Mouse (Mus musculus) hindbrain, embryonic 15.5 days (tissue): ENCODE measurements around the gene Scfd2. TPM values are rescaled to one million over a fixed set of nuclear protein-coding genes. Genes with fewer than 3 reads are reported as not detected.

Experiments
- ATAC-seq: fragments of 200-750 bp; cut with Nextera tagmentation; 2 replicates; pipeline ENCODE4 v1.8.0; 2017; ENCODE audit warnings: low read depth, moderate number of reproducible peaks, moderate TSS enrichment; ENCODE audit not compliant: low FRiP score
- H3K27ac ChIP-seq: fragments of 300-500 bp; sonication (generic); replicated peaks from 2 replicates; pipeline ENCODE4 v1.5.1; 2015; ENCODE audit warnings: mild to moderate bottlenecking, inconsistent platforms
- H3K27me3 ChIP-seq: fragments of 300-500 bp; sonication (generic); 2 replicates; pipeline ENCODE4 v1.6.1; 2015; ENCODE audit warnings: control low read depth, inconsistent platforms
- H3K36me3 ChIP-seq: fragments of 300-500 bp; sonication (generic); 2 replicates; pipeline ENCODE4 v1.6.1; 2015; ENCODE audit warnings: control low read depth, inconsistent platforms
- H3K4me1 ChIP-seq: fragments of 300-500 bp; sonication (generic); replicated peaks from 2 replicates; pipeline ENCODE4 v1.6.1; 2015; ENCODE audit warnings: control low read depth, inconsistent platforms
- H3K4me2 ChIP-seq: fragments of 300-500 bp; sonication (generic); 2 replicates; pipeline ENCODE4 v1.6.1; 2015; ENCODE audit warnings: moderate library complexity, mild to moderate bottlenecking, inconsistent platforms
- H3K4me3 ChIP-seq: fragments of 300-500 bp; sonication (generic); 2 replicates; pipeline ENCODE4 v1.5.1; 2015; ENCODE audit warnings: mild to moderate bottlenecking, inconsistent platforms
- H3K9ac ChIP-seq: fragments of 300-500 bp; sonication (generic); 2 replicates; pipeline ENCODE4 v1.6.1; 2015; ENCODE audit warnings: inconsistent platforms
- H3K9me3 ChIP-seq: fragments of 300-500 bp; sonication (generic); 2 replicates; pipeline ENCODE4 v1.6.1; 2016; ENCODE audit warnings: control low read depth, inconsistent platforms
- WGBS: fragments of 180-500 bp; shearing (Covaris S2); methylation state at CpG from one replicate; pipeline ENCODE4 v1.1.7; 2015; 5-methylcytosine and 5-hydroxymethylcytosine counted together
- polyA plus RNA-seq: library from polyadenylated mRNA; unstranded; fragments of >200 nt; fragmentation: Nextera tagmentation; extraction: Ambion mirVana; gene quantifications from 2 replicates; pipeline ENCODE4 v1.2.1, GENCODE M21; 2015

Gene Scfd2
- polyA plus RNA-seq, 1 experiment from 2014 or later, result 20.7 TPM

GRCm38 (mm10) chr5:74242654-74243053, 288.9 kb downstream of the Scfd2 start:
- 61% methylated on average over 3 of the region's 3 CpGs for WGBS
- Histone ChIP-seq H3K36me3 (no peaks in the 10 kb centered on the region), H3K4me1 (no peaks in the 10 kb centered on the region), H3K27me3 (no peaks in the 10 kb centered on the region), H3K27ac (no peak overlapping the region), H3K4me3 (no peak overlapping the region), H3K9me3 (no peaks in the 10 kb centered on the region), H3K4me2 (no peak overlapping the region), H3K9ac (no peak overlapping the region)
- ATAC-seq, result no peak

DNA sequence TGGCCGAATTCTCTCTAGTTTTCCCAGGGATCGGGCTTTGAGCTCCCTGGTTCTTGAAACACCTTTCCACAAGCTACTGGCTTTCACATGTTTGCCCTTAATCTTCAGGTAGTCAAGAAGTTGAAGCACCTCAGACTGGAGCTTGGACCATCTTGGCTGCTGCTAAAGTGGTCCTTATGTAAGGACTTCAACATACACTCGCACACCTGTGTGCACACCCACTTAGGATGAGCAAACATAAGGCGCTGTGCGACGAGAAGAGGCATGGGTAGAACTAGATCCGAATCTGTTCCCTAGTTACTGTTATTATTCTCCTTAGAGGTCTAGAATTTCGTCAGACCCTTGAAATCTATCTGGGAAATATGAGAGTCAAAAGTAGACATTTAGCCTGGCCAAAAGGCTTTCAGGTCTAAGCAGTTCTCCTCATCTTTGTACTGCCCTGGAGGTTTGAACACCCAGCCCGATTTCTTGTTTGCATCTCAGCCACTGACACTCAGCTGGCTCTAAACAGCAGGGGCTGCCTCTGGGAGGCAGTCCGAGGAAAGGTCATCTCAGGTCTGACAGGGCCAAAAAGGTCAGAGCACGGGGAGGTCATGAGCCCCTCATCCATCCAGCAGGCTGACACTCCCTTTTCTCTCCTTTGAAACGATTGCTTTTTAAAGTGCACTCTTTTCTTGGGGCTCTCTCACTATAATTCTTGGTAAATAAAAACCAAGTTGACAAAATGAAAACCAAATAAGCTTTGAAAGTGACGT, 290.5 kb downstream of the Scfd2 start:
- H3K36me3 ChIP-seq, result no peaks in the 10 kb centered on the region
- no peaks in the 10 kb centered on the region for H3K4me1 ChIP-seq
- no peaks in the 10 kb centered on the region for H3K9me3 ChIP-seq
- H3K4me2 ChIP-seq, result no peak overlapping the region
- 59% methylated on average over 13 of the region's 13 CpGs for WGBS
- no peak overlapping the region for H3K9ac ChIP-seq
- ATAC-seq, result no peak
- H3K27ac ChIP-seq, result no peak overlapping the region
- no peaks in the 10 kb centered on the region for H3K27me3 ChIP-seq
- no peak overlapping the region for H3K4me3 ChIP-seq

DNA sequence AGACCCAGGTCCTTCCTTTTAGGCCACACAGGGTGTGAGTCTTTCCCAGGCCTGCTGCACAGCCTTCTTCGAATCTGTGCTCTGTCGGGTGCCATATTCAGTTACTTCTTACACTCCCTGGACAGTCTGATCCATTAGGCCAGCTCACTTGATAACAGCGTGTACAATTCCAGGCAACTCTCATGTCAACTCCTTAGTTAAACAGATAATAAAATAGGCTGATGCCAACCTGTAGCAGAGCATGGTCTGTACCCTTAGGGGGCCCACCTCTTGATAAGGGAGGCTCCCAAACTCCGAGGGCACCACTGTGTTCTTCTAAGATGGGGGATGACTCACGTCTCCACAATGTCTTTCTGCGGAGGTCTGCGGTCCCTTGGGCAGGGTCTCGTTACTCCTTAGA, 291.3 kb downstream of the Scfd2 start:
- H3K27ac ChIP-seq, result no peak overlapping the region
- no peak overlapping the region for H3K9ac ChIP-seq
- H3K27me3 ChIP-seq, result no peaks in the 10 kb centered on the region
- H3K4me3 ChIP-seq, result no peak overlapping the region
- H3K4me2 ChIP-seq, result no peak overlapping the region
- no peaks in the 10 kb centered on the region for H3K36me3 ChIP-seq
- no peaks in the 10 kb centered on the region for H3K4me1 ChIP-seq
- ATAC-seq, result no peak
- H3K9me3 ChIP-seq, result no peaks in the 10 kb centered on the region
- 83% methylated on average over 8 of the region's 8 CpGs for WGBS

GRCm38 (mm10) chr5:74239369-74239768, 292.2 kb downstream of the Scfd2 start:
- 84% methylated on average over 1 of the region's 1 CpGs for WGBS
- Histone ChIP-seq H3K9me3 (no peaks in the 10 kb centered on the region), H3K4me2 (no peak overlapping the region), H3K9ac (no peak overlapping the region), H3K4me3 (no peak overlapping the region), H3K27ac (no peak overlapping the region), H3K27me3 (no peaks in the 10 kb centered on the region), H3K36me3 (no peaks in the 10 kb centered on the region), H3K4me1 (no peaks in the 10 kb centered on the region)
- ATAC-seq, result no peak

DNA sequence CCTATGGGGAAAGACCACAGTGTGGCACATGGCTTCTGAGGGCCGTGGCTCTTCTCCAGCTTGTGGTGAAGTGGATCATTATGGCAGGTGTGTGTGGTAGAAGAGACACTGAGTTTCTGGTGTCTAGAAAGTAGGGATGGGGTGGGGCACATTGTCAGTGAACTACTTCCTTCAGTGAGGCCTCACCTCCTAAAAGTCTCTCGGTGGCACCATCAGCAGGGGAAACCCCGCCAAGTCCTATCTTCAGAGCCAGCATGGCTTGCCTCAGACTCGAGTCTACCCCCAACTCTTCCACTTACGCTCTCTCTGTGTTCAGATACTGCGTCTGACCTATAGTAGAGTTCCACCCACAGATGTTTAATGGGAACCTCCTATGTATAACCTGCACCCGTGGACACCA, 297.8 kb downstream of the Scfd2 start:
- no peak overlapping the region for H3K27ac ChIP-seq
- no peak overlapping the region for H3K9ac ChIP-seq
- no peaks in the 10 kb centered on the region for H3K9me3 ChIP-seq
- H3K4me1 ChIP-seq, result peaks cover 13% of the 10 kb centered on the region; the same call in 1 of the 2 replicates
- WGBS, result 87% methylated on average over 7 of the region's 7 CpGs
- H3K4me3 ChIP-seq, result no peak overlapping the region
- ATAC-seq, result no peak
- no peaks in the 10 kb centered on the region for H3K36me3 ChIP-seq
- no peaks in the 10 kb centered on the region for H3K27me3 ChIP-seq
- H3K4me2 ChIP-seq, result no peak overlapping the region

DNA sequence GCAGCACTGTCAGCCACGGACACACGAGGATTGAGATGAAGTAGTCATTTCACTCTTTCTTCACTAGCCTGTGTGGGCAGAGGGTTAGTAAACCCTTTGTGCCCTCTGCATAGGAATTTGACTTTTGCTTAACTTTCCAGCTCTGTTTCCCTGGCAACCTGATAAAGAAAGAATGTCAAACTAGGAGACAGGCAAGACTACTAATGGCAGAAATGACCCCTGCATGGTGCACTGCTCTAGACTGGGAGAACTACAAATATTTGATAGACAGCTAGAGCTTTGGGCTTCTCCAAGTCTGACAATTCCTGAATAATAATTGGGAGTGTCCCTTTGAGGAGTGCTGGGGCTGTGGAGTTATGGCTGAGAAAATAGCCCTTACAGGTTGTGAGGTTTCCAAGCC, 301.0 kb downstream of the Scfd2 start:
- H3K27ac ChIP-seq, result no peak overlapping the region
- 26% methylated on average over 2 of the region's 2 CpGs for WGBS
- H3K9me3 ChIP-seq, result no peaks in the 10 kb centered on the region
- no peak for ATAC-seq
- no peaks in the 10 kb centered on the region for H3K36me3 ChIP-seq
- peaks cover 13% of the 10 kb centered on the region; the same call in 1 of the 2 replicates for H3K4me1 ChIP-seq
- H3K4me2 ChIP-seq, result no peak overlapping the region
- no peak overlapping the region for H3K9ac ChIP-seq
- no peaks in the 10 kb centered on the region for H3K27me3 ChIP-seq
- no peak overlapping the region for H3K4me3 ChIP-seq

DNA sequence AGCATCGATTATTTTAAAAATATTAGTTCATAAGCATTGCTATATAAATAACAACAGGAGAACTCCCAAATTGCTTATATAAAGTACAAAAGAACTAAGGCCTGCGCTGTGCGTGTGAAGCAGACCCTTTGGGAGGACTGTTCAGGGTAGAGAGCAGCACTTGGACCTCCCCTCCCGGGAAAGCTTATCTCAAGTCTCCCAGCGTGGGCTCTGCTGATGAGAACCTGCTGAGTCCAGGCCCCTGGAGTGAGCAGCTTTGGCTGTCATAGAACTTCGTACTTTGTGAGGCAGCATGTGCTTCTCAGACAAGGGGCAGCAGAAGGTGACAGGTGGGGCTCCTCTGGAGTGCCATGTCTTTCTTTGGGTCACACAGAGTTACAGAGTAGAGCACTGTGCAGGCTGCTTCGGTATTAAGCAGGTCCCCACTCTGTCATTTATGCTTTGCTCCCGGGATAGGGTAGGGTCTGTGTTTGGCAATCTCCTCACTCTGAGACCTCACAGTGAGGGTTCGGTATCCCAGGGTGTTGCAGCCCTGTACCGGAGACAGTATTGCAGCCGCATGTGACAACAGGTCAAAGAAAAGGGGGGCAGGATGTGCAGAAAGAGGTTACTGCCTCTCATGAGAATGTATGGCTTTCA, 301.7 kb downstream of the Scfd2 start:
- H3K27ac ChIP-seq, result no peak overlapping the region
- no peaks in the 10 kb centered on the region for H3K9me3 ChIP-seq
- 48% methylated on average over 11 of the region's 11 CpGs for WGBS
- no peak overlapping the region for H3K4me2 ChIP-seq
- no peak for ATAC-seq
- no peak overlapping the region for H3K4me3 ChIP-seq
- H3K9ac ChIP-seq, result no peak overlapping the region
- H3K36me3 ChIP-seq, result no peaks in the 10 kb centered on the region
- peaks cover 13% of the 10 kb centered on the region; the same call in 1 of the 2 replicates for H3K4me1 ChIP-seq
- H3K27me3 ChIP-seq, result no peaks in the 10 kb centered on the region

DNA sequence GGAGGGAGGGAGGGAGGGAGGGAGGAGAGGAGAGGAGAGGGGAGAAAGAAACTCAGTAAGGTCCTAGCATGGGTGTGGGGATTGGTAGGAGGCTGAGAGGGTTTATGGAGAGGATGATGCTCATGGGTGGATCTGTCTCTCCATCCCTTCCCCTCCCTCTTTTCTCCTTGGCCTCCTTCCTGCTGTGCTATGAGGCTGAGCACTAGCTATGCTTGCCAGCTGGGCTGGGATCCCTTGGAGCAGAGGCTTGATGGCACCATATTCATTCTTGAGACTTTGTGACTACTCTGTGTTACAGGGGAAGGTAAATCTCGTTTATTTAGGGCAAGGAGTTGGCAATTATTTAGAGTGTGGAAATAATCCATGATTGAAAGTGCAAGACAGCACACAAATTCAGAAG, 302.6 kb downstream of the Scfd2 start:
- H3K4me1 ChIP-seq, result peaks cover 13% of the 10 kb centered on the region; the same call in 1 of the 2 replicates
- no peak for ATAC-seq
- H3K9me3 ChIP-seq, result no peaks in the 10 kb centered on the region
- no peaks in the 10 kb centered on the region for H3K27me3 ChIP-seq
- no peak overlapping the region for H3K9ac ChIP-seq
- no peak overlapping the region for H3K4me2 ChIP-seq
- H3K27ac ChIP-seq, result no peak overlapping the region
- no peaks in the 10 kb centered on the region for H3K36me3 ChIP-seq
- H3K4me3 ChIP-seq, result no peak overlapping the region
- 50% methylated on average over 1 of the region's 1 CpGs for WGBS

- no peak for ATAC-seq
- Histone ChIP-seq H3K9me3 (no peaks in the 10 kb centered on the region), H3K36me3 (no peaks in the 10 kb centered on the region), H3K4me3 (no peak overlapping the region), H3K4me2 (no peak overlapping the region), H3K27me3 (no peaks in the 10 kb centered on the region), H3K4me1 (peaks cover 13% of the 10 kb centered on the region; the same call in 1 of the 2 replicates), H3K9ac (no peak overlapping the region), H3K27ac (no peak overlapping the region)
- WGBS, result 93% methylated on average over 6 of the region's 6 CpGs
Observed at GRCm38 (mm10) chr5:74227352-74227751, 304.2 kb downstream of the Scfd2 start.

DNA sequence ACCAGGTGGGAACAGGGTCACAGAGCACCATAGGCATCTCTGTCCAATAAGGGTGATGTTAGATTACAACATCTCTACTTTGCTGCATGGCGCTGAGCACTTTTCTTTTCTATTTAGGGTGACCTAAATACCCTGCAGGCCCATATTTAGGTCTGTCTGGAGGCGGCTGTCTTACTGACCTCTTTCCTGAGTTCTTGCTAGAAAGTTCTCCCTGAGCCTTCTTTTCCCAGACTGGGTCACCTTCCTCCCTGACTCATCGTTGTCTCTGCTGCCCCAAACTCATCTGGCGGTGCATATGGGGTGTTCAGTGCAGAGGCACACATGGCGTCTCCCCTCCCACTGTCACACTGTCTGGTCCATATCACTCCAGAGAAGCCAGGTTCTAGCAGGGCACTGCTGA, 305.4 kb downstream of the Scfd2 start:
- H3K4me3 ChIP-seq, result no peak overlapping the region
- H3K27ac ChIP-seq, result no peak overlapping the region
- no peak for ATAC-seq
- H3K9me3 ChIP-seq, result no peaks in the 10 kb centered on the region
- peaks cover 13% of the 10 kb centered on the region; the same call in 1 of the 2 replicates for H3K4me1 ChIP-seq
- 96% methylated on average over 5 of the region's 5 CpGs for WGBS
- no peaks in the 10 kb centered on the region for H3K27me3 ChIP-seq
- H3K9ac ChIP-seq, result no peak overlapping the region
- H3K4me2 ChIP-seq, result no peak overlapping the region
- no peaks in the 10 kb centered on the region for H3K36me3 ChIP-seq

DNA sequence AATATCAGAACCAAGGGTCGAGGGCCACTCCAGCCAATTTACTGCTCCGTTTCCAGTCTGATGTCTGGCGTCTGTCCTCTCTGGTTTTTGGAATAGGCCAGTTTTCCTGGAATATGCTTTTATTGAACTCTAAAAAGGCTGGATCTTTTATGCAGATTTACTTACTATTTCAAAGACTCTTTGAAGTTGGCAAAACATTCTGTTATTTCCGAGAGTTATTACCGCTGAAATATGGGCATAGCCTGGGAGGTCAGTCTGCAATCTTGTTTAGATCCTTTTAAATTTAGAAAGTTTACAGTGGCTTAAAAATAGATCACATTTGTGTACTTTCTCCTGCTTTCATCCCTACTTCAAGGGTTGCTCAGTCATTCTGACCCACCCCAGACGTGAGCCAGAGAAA, 307.1 kb downstream of the Scfd2 start:
- H3K4me2 ChIP-seq, result no peak overlapping the region
- ATAC-seq, result no peak
- no peak overlapping the region for H3K9ac ChIP-seq
- 93% methylated on average over 6 of the region's 6 CpGs for WGBS
- H3K4me3 ChIP-seq, result no peak overlapping the region
- H3K9me3 ChIP-seq, result no peaks in the 10 kb centered on the region
- no peak overlapping the region for H3K27ac ChIP-seq
- no peaks in the 10 kb centered on the region for H3K27me3 ChIP-seq
- H3K4me1 ChIP-seq, result no peaks in the 10 kb centered on the region
- no peaks in the 10 kb centered on the region for H3K36me3 ChIP-seq

- Histone ChIP-seq H3K27ac (no peak overlapping the region), H3K4me3 (no peak overlapping the region), H3K9ac (no peak overlapping the region), H3K4me1 (no peaks in the 10 kb centered on the region), H3K9me3 (no peaks in the 10 kb centered on the region), H3K4me2 (no peak overlapping the region), H3K27me3 (no peaks in the 10 kb centered on the region), H3K36me3 (no peaks in the 10 kb centered on the region)
- no peak for ATAC-seq
- 77% methylated on average over 4 of the region's 4 CpGs for WGBS
Observed at GRCm38 (mm10) chr5:74222626-74223025, 308.9 kb downstream of the Scfd2 start.
